Mouse (Mus musculus): ENCODE data around the gene Golph3l. TPM values are rescaled to one million over a fixed set of nuclear protein-coding genes. Genes with fewer than 3 reads are reported as not detected.

Gene Golph3l
- polyA plus RNA-seq, 1 experiment from 2014 or later: 26.9 TPM

- H3K4me2 ChIP-seq (replicated peaks): no peak overlapping the region
- H3K9ac ChIP-seq: no peak overlapping the region
- no peak for ATAC-seq (ENCODE audit: insufficient number of reproducible peaks, low FRiP score, low TSS enrichment, low read depth)
- no peak overlapping the region for H3K4me3 ChIP-seq (replicated peaks)
- H3K9me3 ChIP-seq (replicated peaks): no peaks in the 10 kb centered on the region
- peaks cover 34% of the 10 kb centered on the region for H3K4me1 ChIP-seq
- WGBS: 89% methylated on average over 3 of the region's 3 CpGs
- no peaks in the 10 kb centered on the region for H3K27me3 ChIP-seq
- H3K27ac ChIP-seq (replicated peaks): no peak overlapping the region
- H3K36me3 ChIP-seq: peaks cover 9% of the 10 kb centered on the region
Measured at GRCm38 (mm10) chr3:95657108-95657507, 68.4 kb downstream of the Golph3l start.

- Histone ChIP-seq H3K9ac (0 out of 2 replicates have a peak overlapping the region, but pooled peaks have one; percentile 71), H3K27me3 (no peaks in the 10 kb centered on the region), H3K9me3 (replicated peaks) (no peaks in the 10 kb centered on the region), H3K4me3 (replicated peaks) (peak overlapping the region; percentile 93), H3K27ac (replicated peaks) (peak overlapping the region; percentile 97; the same call in 1 of the 2 replicates), H3K4me1 (peaks cover 40% of the 10 kb centered on the region), H3K36me3 (peaks cover 15% of the 10 kb centered on the region), H3K4me2 (replicated peaks) (peak overlapping the region; percentile 55)
- 91% methylated on average over 3 of the region's 3 CpGs for WGBS
- ATAC-seq (ENCODE audit: insufficient number of reproducible peaks, low FRiP score, low TSS enrichment, low read depth): no peak
Measured at GRCm38 (mm10) chr3:95657711-95658110, 69.0 kb downstream of the Golph3l start.

GRCm38 (mm10) chr3:95658236-95658867 is 69.6 kb downstream of the Golph3l start, which contains the start of gene Mcl1:
TSS of gene Mcl1 (plus strand) at chr3:95658788.
- under 1% methylated on average over 43 of the region's 43 CpGs for WGBS

GRCm38 (mm10) chr3:95658868-95659712 is 70.4 kb downstream of the Golph3l start:
- Histone ChIP-seq H3K9ac (peak overlapping the region; percentile 99), H3K27me3 (no peaks in the 10 kb centered on the region), H3K4me1 (peaks cover 43% of the 10 kb centered on the region), H3K36me3 (peaks cover 26% of the 10 kb centered on the region), H3K9me3 (replicated peaks) (no peaks in the 10 kb centered on the region), H3K27ac (replicated peaks) (peak overlapping the region; percentile 97), H3K4me3 (replicated peaks) (peak overlapping the region; percentile 93), H3K4me2 (replicated peaks) (peak overlapping the region; percentile 69)
- ATAC-seq (ENCODE audit: insufficient number of reproducible peaks, low FRiP score, low TSS enrichment, low read depth): peak; percentile 45
- WGBS: under 1% methylated on average over 106 of the region's 113 CpGs

More at GRCm38 (mm10) chr3:95658236-95658867, 69.6 kb downstream of the Golph3l start, which contains the start of gene Mcl1:
- Histone ChIP-seq H3K4me1 (peaks cover 41% of the 10 kb centered on the region), H3K36me3 (peaks cover 19% of the 10 kb centered on the region), H3K4me2 (replicated peaks) (peak within 1 kb of the TSS; percentile 69), H3K9ac (peak within 1 kb of the TSS; percentile 99), H3K27me3 (no peaks in the 10 kb centered on the region), H3K27ac (replicated peaks) (peak within 1 kb of the TSS; percentile 97), H3K4me3 (replicated peaks) (peak within 1 kb of the TSS; percentile 93), H3K9me3 (replicated peaks) (no peaks in the 10 kb centered on the region)
- peak; percentile 97 for ATAC-seq (ENCODE audit: insufficient number of reproducible peaks, low FRiP score, low TSS enrichment, low read depth)

GRCm38 (mm10) chr3:95659948-95660347 is 71.2 kb downstream of the Golph3l start:
- WGBS: 2% methylated on average over 8 of the region's 8 CpGs
- H3K4me3 ChIP-seq (replicated peaks): peak overlapping the region; percentile 93
- H3K4me2 ChIP-seq (replicated peaks): peak overlapping the region; percentile 69
- H3K27ac ChIP-seq (replicated peaks): peak overlapping the region; percentile 97
- H3K36me3 ChIP-seq: peaks cover 35% of the 10 kb centered on the region
- H3K9ac ChIP-seq: peak overlapping the region; percentile 99
- no peaks in the 10 kb centered on the region for H3K9me3 ChIP-seq (replicated peaks)
- no peak for ATAC-seq (ENCODE audit: insufficient number of reproducible peaks, low FRiP score, low TSS enrichment, low read depth)
- no peaks in the 10 kb centered on the region for H3K27me3 ChIP-seq
- peaks cover 48% of the 10 kb centered on the region for H3K4me1 ChIP-seq

- Histone ChIP-seq H3K9ac (peak overlapping the region; percentile 99; the same call in 1 of the 2 replicates), H3K4me2 (replicated peaks) (peak overlapping the region; percentile 69), H3K9me3 (replicated peaks) (no peaks in the 10 kb centered on the region), H3K27me3 (no peaks in the 10 kb centered on the region), H3K27ac (replicated peaks) (no peak overlapping the region), H3K4me3 (replicated peaks) (peak overlapping the region; percentile 93), H3K36me3 (peaks cover 41% of the 10 kb centered on the region), H3K4me1 (peaks cover 49% of the 10 kb centered on the region)
- no peak for ATAC-seq (ENCODE audit: insufficient number of reproducible peaks, low FRiP score, low TSS enrichment, low read depth)
- 32% methylated on average over 2 of the region's 2 CpGs for WGBS
Measured at GRCm38 (mm10) chr3:95660788-95661478, 72.2 kb downstream of the Golph3l start.

GRCm38 (mm10) chr3:95661945-95662715 is 73.4 kb downstream of the Golph3l start:
- Histone ChIP-seq H3K9ac (no peak overlapping the region), H3K27me3 (no peaks in the 10 kb centered on the region), H3K27ac (replicated peaks) (no peak overlapping the region; the same call in 1 of the 2 replicates), H3K4me3 (replicated peaks) (peak overlapping the region; percentile 15), H3K4me1 (peaks cover 55% of the 10 kb centered on the region), H3K9me3 (replicated peaks) (no peaks in the 10 kb centered on the region), H3K36me3 (peaks cover 47% of the 10 kb centered on the region), H3K4me2 (replicated peaks) (peak overlapping the region; percentile 28)
- ATAC-seq (ENCODE audit: insufficient number of reproducible peaks, low FRiP score, low TSS enrichment, low read depth): no peak
- 42% methylated on average over 7 of the region's 7 CpGs for WGBS

GRCm38 (mm10) chr3:95662724-95663449 is 74.2 kb downstream of the Golph3l start:
- no peak for ATAC-seq (ENCODE audit: insufficient number of reproducible peaks, low FRiP score, low TSS enrichment, low read depth)
- Histone ChIP-seq H3K9ac (no peak overlapping the region), H3K27me3 (no peaks in the 10 kb centered on the region), H3K27ac (replicated peaks) (no peak overlapping the region; the same call in 1 of the 2 replicates), H3K9me3 (replicated peaks) (no peaks in the 10 kb centered on the region), H3K36me3 (peaks cover 47% of the 10 kb centered on the region), H3K4me3 (replicated peaks) (peak overlapping the region; percentile 15; the same call in 1 of the 2 replicates), H3K4me1 (peaks cover 58% of the 10 kb centered on the region), H3K4me2 (replicated peaks) (no peak overlapping the region; the same call in 1 of the 2 replicates)
- WGBS: 74% methylated on average over 7 of the region's 7 CpGs

GRCm38 (mm10) chr3:95663486-95663885 is 74.8 kb downstream of the Golph3l start:
- Histone ChIP-seq H3K9me3 (replicated peaks) (no peaks in the 10 kb centered on the region), H3K27me3 (no peaks in the 10 kb centered on the region), H3K4me3 (replicated peaks) (no peak overlapping the region), H3K36me3 (peaks cover 48% of the 10 kb centered on the region), H3K9ac (no peak overlapping the region), H3K4me2 (replicated peaks) (no peak overlapping the region), H3K4me1 (peaks cover 63% of the 10 kb centered on the region), H3K27ac (replicated peaks) (no peak overlapping the region; the same call in 1 of the 2 replicates)
- ATAC-seq (ENCODE audit: insufficient number of reproducible peaks, low FRiP score, low TSS enrichment, low read depth): no peak
- 73% methylated on average over 2 of the region's 2 CpGs for WGBS

Data from embryonic facial prominence, embryonic 15.5 days (tissue).